Mouse (Mus musculus): ENCODE data around the gene Iqsec1. TPM values are rescaled to one million over a fixed set of nuclear protein-coding genes. Genes with fewer than 3 reads are reported as not detected.

The Iqsec1 gene
- total and polyA plus RNA-seq, 2 experiments, result 8.9 to 69.3 TPM

GRCm38 (mm10) chr6:90924796-90925195 is 63.7 kb downstream of the Iqsec1 start:
- H3K36me3 ChIP-seq (ENCODE audit: control insufficient read depth, insufficient read depth, low read length), result no peaks in the 10 kb centered on the region
- no peaks in the 10 kb centered on the region for H3K79me2 ChIP-seq (ENCODE audit: control insufficient read depth, insufficient read depth, low read length)
- no peaks in the 10 kb centered on the region; the same call in 1 of the 2 replicates for H3K27me3 ChIP-seq (ENCODE audit: control insufficient read depth, insufficient read depth, low read length)
- no peak for DNase-seq (ENCODE audit: extremely low read depth, low read depth, low spot score)
- H3K4me1 ChIP-seq (ENCODE audit: control insufficient read depth, insufficient read depth, low read length), result no peaks in the 10 kb centered on the region
- TF ChIP-seq CTCF (IDR thresholded peaks at IDR 0.05; ENCODE audit: low read depth, low read length) (no peak), POLR2A (IDR thresholded peaks at IDR 0.05; ENCODE audit: extremely low read depth, insufficient read depth, low read length) (no peak)
- 97% methylated on average over 3 of the region's 3 CpGs for WGBS
- H3K4me3 ChIP-seq (ENCODE audit: insufficient read depth, low read depth, low read length), result no peak overlapping the region
- no peak overlapping the region for H3K9ac ChIP-seq (ENCODE audit: low read depth, low read length)
- no peak overlapping the region for H3K27ac ChIP-seq (replicated peaks; ENCODE audit: insufficient read depth, low read depth, low read length)

- no peak for TF ChIP-seq POLR2A (IDR thresholded peaks at IDR 0.05; ENCODE audit: extremely low read depth, insufficient read depth, low read length)
- no peak for TF ChIP-seq CTCF (IDR thresholded peaks at IDR 0.05; ENCODE audit: low read depth, low read length)
- Histone ChIP-seq H3K27me3 (ENCODE audit: control insufficient read depth, insufficient read depth, low read length) (no peaks in the 10 kb centered on the region; the same call in 1 of the 2 replicates), H3K9ac (ENCODE audit: low read depth, low read length) (no peak overlapping the region), H3K79me2 (ENCODE audit: control insufficient read depth, insufficient read depth, low read length) (no peaks in the 10 kb centered on the region), H3K4me1 (ENCODE audit: control insufficient read depth, insufficient read depth, low read length) (no peaks in the 10 kb centered on the region), H3K36me3 (ENCODE audit: control insufficient read depth, insufficient read depth, low read length) (no peaks in the 10 kb centered on the region), H3K4me3 (ENCODE audit: insufficient read depth, low read depth, low read length) (no peak overlapping the region), H3K27ac (replicated peaks; ENCODE audit: insufficient read depth, low read depth, low read length) (no peak overlapping the region)
- DNase-seq (ENCODE audit: extremely low read depth, low read depth, low spot score), result no peak
- WGBS, result 84% methylated on average over 4 of the region's 4 CpGs
Observed at GRCm38 (mm10) chr6:90924379-90924778, 64.1 kb downstream of the Iqsec1 start.

- H3K4me3 ChIP-seq (ENCODE audit: insufficient read depth, low read depth, low read length), result no peak overlapping the region
- no peak overlapping the region for H3K9ac ChIP-seq (ENCODE audit: low read depth, low read length)
- H3K79me2 ChIP-seq (ENCODE audit: control insufficient read depth, insufficient read depth, low read length), result no peaks in the 10 kb centered on the region
- no peaks in the 10 kb centered on the region; the same call in 1 of the 2 replicates for H3K27me3 ChIP-seq (ENCODE audit: control insufficient read depth, insufficient read depth, low read length)
- no peak for DNase-seq (ENCODE audit: extremely low read depth, low read depth, low spot score)
- H3K4me1 ChIP-seq (ENCODE audit: control insufficient read depth, insufficient read depth, low read length), result no peaks in the 10 kb centered on the region
- WGBS, result 71% methylated on average over 9 of the region's 9 CpGs
- no peak overlapping the region for H3K27ac ChIP-seq (replicated peaks; ENCODE audit: insufficient read depth, low read depth, low read length)
- no peaks in the 10 kb centered on the region for H3K36me3 ChIP-seq (ENCODE audit: control insufficient read depth, insufficient read depth, low read length)
- TF ChIP-seq POLR2A (IDR thresholded peaks at IDR 0.05; ENCODE audit: extremely low read depth, insufficient read depth, low read length), result no peak
- no peak for TF ChIP-seq CTCF (IDR thresholded peaks at IDR 0.05; ENCODE audit: low read depth, low read length)
Observed at GRCm38 (mm10) chr6:90921259-90921946, 67.1 kb downstream of the Iqsec1 start.

GRCm38 (mm10) chr6:90920510-90921220 is 67.8 kb downstream of the Iqsec1 start:
- Histone ChIP-seq H3K27ac (replicated peaks; ENCODE audit: insufficient read depth, low read depth, low read length) (no peak overlapping the region), H3K27me3 (ENCODE audit: control insufficient read depth, insufficient read depth, low read length) (no peaks in the 10 kb centered on the region; the same call in 1 of the 2 replicates), H3K79me2 (ENCODE audit: control insufficient read depth, insufficient read depth, low read length) (no peaks in the 10 kb centered on the region), H3K36me3 (ENCODE audit: control insufficient read depth, insufficient read depth, low read length) (no peaks in the 10 kb centered on the region), H3K9ac (ENCODE audit: low read depth, low read length) (no peak overlapping the region), H3K4me3 (ENCODE audit: insufficient read depth, low read depth, low read length) (no peak overlapping the region), H3K4me1 (ENCODE audit: control insufficient read depth, insufficient read depth, low read length) (no peaks in the 10 kb centered on the region)
- no peak for DNase-seq (ENCODE audit: extremely low read depth, low read depth, low spot score)
- 58% methylated on average over 5 of the region's 5 CpGs for whole genome bisulfite sequencing
- TF ChIP-seq POLR2A (IDR thresholded peaks at IDR 0.05; ENCODE audit: extremely low read depth, insufficient read depth, low read length) (no peak), CTCF (IDR thresholded peaks at IDR 0.05; ENCODE audit: low read depth, low read length) (no peak)

GRCm38 (mm10) chr6:90919636-90920420 is 68.7 kb downstream of the Iqsec1 start:
- Histone ChIP-seq H3K4me3 (ENCODE audit: insufficient read depth, low read depth, low read length) (no peak overlapping the region), H3K79me2 (ENCODE audit: control insufficient read depth, insufficient read depth, low read length) (no peaks in the 10 kb centered on the region), H3K4me1 (ENCODE audit: control insufficient read depth, insufficient read depth, low read length) (no peaks in the 10 kb centered on the region), H3K27ac (replicated peaks; ENCODE audit: insufficient read depth, low read depth, low read length) (no peak overlapping the region), H3K9ac (ENCODE audit: low read depth, low read length) (no peak overlapping the region), H3K27me3 (ENCODE audit: control insufficient read depth, insufficient read depth, low read length) (no peaks in the 10 kb centered on the region; the same call in 1 of the 2 replicates), H3K36me3 (ENCODE audit: control insufficient read depth, insufficient read depth, low read length) (no peaks in the 10 kb centered on the region)
- TF ChIP-seq CTCF (IDR thresholded peaks at IDR 0.05; ENCODE audit: low read depth, low read length) (no peak), POLR2A (IDR thresholded peaks at IDR 0.05; ENCODE audit: extremely low read depth, insufficient read depth, low read length) (no peak)
- DNase-seq (ENCODE audit: extremely low read depth, low read depth, low spot score), result no peak
- 64% methylated on average over 4 of the region's 4 CpGs for whole genome bisulfite sequencing
